In the genomic region with DNA sequence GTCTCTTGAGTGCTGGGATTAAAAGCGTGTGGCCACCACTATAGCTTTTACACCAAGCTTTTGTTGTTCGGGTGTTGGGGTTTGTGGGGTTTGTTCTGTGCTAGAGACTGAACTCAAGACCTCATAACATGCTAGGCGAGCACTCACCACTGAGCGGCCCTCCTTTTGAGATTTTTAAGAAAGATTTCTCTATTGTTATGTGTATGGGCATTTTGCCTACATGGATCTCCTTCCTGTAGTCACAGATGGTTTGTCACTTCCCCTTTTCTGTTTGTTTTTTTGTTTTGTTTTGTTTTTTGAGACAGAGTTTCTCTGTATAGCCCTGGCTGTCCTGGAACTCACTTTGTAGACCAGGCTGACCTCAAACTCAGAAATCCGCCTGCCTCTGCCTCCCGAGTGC, we compare ENCODE assay signal across 1 mouse cellular context.
TF ChIP-seq lines count a peak whose summit lies in the region.

No protein-coding gene starts in this region.

TF ChIP-seq in MEL, 35 proteins besides CTCF, POLR2A, EP300 and RAD21:
- TF ChIP-seq ETS1 (IDR thresholded peaks at IDR 0.05; ENCODE audit: low read depth, low read length) (peak; percentile 50; the same call in 1 of the 2 replicates), TCF12 (IDR thresholded peaks at IDR 0.05; ENCODE audit: low read depth, low read length) (peak; percentile 39; the same call in 1 of the 2 replicates), SIN3A (IDR thresholded peaks at IDR 0.05; ENCODE audit: low read length) (peak; percentile 48; the same call in 1 of the 2 replicates), CHD1 (IDR thresholded peaks at IDR 0.05; ENCODE audit: low read depth, low read length) (peak; percentile 37; the same call in 1 of the 2 replicates), MXI1 (IDR thresholded peaks at IDR 0.05; ENCODE audit: low read depth, low read length) (peak; percentile 18; the same call in 1 of the 2 replicates)
